Mouse (Mus musculus): ENCODE data around the gene Arid1b. TPM values are rescaled to one million over a fixed set of nuclear protein-coding genes. Genes with fewer than 3 reads are reported as not detected.

Gene Arid1b
- total RNA-seq, 1 experiment, result 9.2 TPM

- H3K9me3 ChIP-seq (ENCODE audit: control insufficient read depth, insufficient read depth, low read depth, low read length), result no peaks in the 10 kb centered on the region
- no peak overlapping the region for H3K4me3 ChIP-seq (ENCODE audit: insufficient read depth in 1 of 2, low read depth in 1 of 2, low read length in 2 of 2, poor library complexity in 1 of 2, severe bottlenecking in 1 of 2)
- no peaks in the 10 kb centered on the region for H3K4me1 ChIP-seq (ENCODE audit: control insufficient read depth in 2 of 2, insufficient read depth in 2 of 2, low read length in 2 of 2, poor library complexity in 1 of 2)
- in situ Hi-C loops (cut with MboI; ENCODE audit: low sequenced_read_pairs in 2 of 2, unreplicated experiment in 2 of 2), result no loop called here
- DNase-seq (ENCODE audit: low read depth, low spot score), result no peak
- H3K36me3 ChIP-seq (ENCODE audit: control insufficient read depth, insufficient read depth, low read length, poor library complexity, severe bottlenecking), result no peaks in the 10 kb centered on the region
- H3K9ac ChIP-seq (ENCODE audit: insufficient read depth, low read depth, low read length, poor library complexity, severe bottlenecking), result no peak overlapping the region
- TF ChIP-seq ZC3H11A (IDR thresholded peaks at IDR 0.05; ENCODE audit: borderline replicate concordance, low read depth, low read length) (no peak), HCFC1 (IDR thresholded peaks at IDR 0.05; ENCODE audit: borderline replicate concordance, insufficient read depth, low read length) (no peak), ZNF384 (IDR thresholded peaks at IDR 0.05; ENCODE audit: low read depth, low read length) (no peak), MAFK (IDR thresholded peaks at IDR 0.05; ENCODE audit: insufficient read depth, low read depth, low read length) (no peak), CHD2 (IDR thresholded peaks at IDR 0.05; ENCODE audit: low read depth, low read length) (no peak)
- no peak overlapping the region for H3K27ac ChIP-seq (ENCODE audit: insufficient read depth, low read depth, low read length, poor library complexity, severe bottlenecking)
Observed at GRCm38 (mm10) chr17:5116990-5117389, 122.9 kb downstream of the Arid1b start.

- in situ Hi-C loops (cut with MboI; ENCODE audit: low sequenced_read_pairs in 2 of 2, unreplicated experiment in 2 of 2), result no loop called here
- TF ChIP-seq MAFK (IDR thresholded peaks at IDR 0.05; ENCODE audit: insufficient read depth, low read depth, low read length) (no peak), HCFC1 (IDR thresholded peaks at IDR 0.05; ENCODE audit: borderline replicate concordance, insufficient read depth, low read length) (no peak)
- H3K4me1 ChIP-seq (ENCODE audit: control insufficient read depth in 2 of 2, insufficient read depth in 2 of 2, low read length in 2 of 2, poor library complexity in 1 of 2), result no peaks in the 10 kb centered on the region
- H3K36me3 ChIP-seq (ENCODE audit: control insufficient read depth, insufficient read depth, low read length, poor library complexity, severe bottlenecking), result no peaks in the 10 kb centered on the region
- no peak for DNase-seq (ENCODE audit: low read depth, low spot score)
- no peak overlapping the region for H3K27ac ChIP-seq (ENCODE audit: insufficient read depth, low read depth, low read length, poor library complexity, severe bottlenecking)
- H3K9ac ChIP-seq (ENCODE audit: insufficient read depth, low read depth, low read length, poor library complexity, severe bottlenecking), result no peak overlapping the region
- H3K9me3 ChIP-seq (ENCODE audit: control insufficient read depth, insufficient read depth, low read depth, low read length), result no peaks in the 10 kb centered on the region
- no peak overlapping the region for H3K4me3 ChIP-seq (ENCODE audit: insufficient read depth in 1 of 2, low read depth in 1 of 2, low read length in 2 of 2, poor library complexity in 1 of 2, severe bottlenecking in 1 of 2)
Observed at GRCm38 (mm10) chr17:5118171-5118570, 124.0 kb downstream of the Arid1b start.

GRCm38 (mm10) chr17:5124643-5125042, 130.5 kb downstream of the Arid1b start:
- in situ Hi-C loops (cut with MboI; ENCODE audit: low sequenced_read_pairs in 2 of 2, unreplicated experiment in 2 of 2), result no loop called here
- no peak for DNase-seq (ENCODE audit: low read depth, low spot score)
- H3K27ac ChIP-seq (ENCODE audit: insufficient read depth, low read depth, low read length, poor library complexity, severe bottlenecking), result no peak overlapping the region
- no peaks in the 10 kb centered on the region for H3K9me3 ChIP-seq (ENCODE audit: control insufficient read depth, insufficient read depth, low read depth, low read length)
- peaks cover 2 to 7% of the 10 kb centered on the region in 2 experiments; a peak in 1 of 4 replicates for H3K4me1 ChIP-seq (ENCODE audit: control insufficient read depth in 2 of 2, insufficient read depth in 2 of 2, low read length in 2 of 2, poor library complexity in 1 of 2)
- TF ChIP-seq HCFC1 (IDR thresholded peaks at IDR 0.05; ENCODE audit: borderline replicate concordance, insufficient read depth, low read length) (no peak), ZNF384 (IDR thresholded peaks at IDR 0.05; ENCODE audit: low read depth, low read length) (no peak), MAFK (IDR thresholded peaks at IDR 0.05; ENCODE audit: insufficient read depth, low read depth, low read length) (no peak), ZC3H11A (IDR thresholded peaks at IDR 0.05; ENCODE audit: borderline replicate concordance, low read depth, low read length) (no peak), CHD2 (IDR thresholded peaks at IDR 0.05; ENCODE audit: low read depth, low read length) (no peak)
- no peak overlapping the region for H3K9ac ChIP-seq (ENCODE audit: insufficient read depth, low read depth, low read length, poor library complexity, severe bottlenecking)
- no peak overlapping the region for H3K4me3 ChIP-seq (ENCODE audit: insufficient read depth in 1 of 2, low read depth in 1 of 2, low read length in 2 of 2, poor library complexity in 1 of 2, severe bottlenecking in 1 of 2)
- H3K36me3 ChIP-seq (ENCODE audit: control insufficient read depth, insufficient read depth, low read length, poor library complexity, severe bottlenecking), result no peaks in the 10 kb centered on the region

- Histone ChIP-seq H3K4me1 (ENCODE audit: control insufficient read depth in 2 of 2, insufficient read depth in 2 of 2, low read length in 2 of 2, poor library complexity in 1 of 2) (peaks cover 2 to 9% of the 10 kb centered on the region in 2 experiments; a peak in 1 of 4 replicates), H3K36me3 (ENCODE audit: control insufficient read depth, insufficient read depth, low read length, poor library complexity, severe bottlenecking) (no peaks in the 10 kb centered on the region), H3K27ac (ENCODE audit: insufficient read depth, low read depth, low read length, poor library complexity, severe bottlenecking) (no peak overlapping the region), H3K9ac (ENCODE audit: insufficient read depth, low read depth, low read length, poor library complexity, severe bottlenecking) (no peak overlapping the region), H3K4me3 (ENCODE audit: insufficient read depth in 1 of 2, low read depth in 1 of 2, low read length in 2 of 2, poor library complexity in 1 of 2, severe bottlenecking in 1 of 2) (no peak overlapping the region), H3K9me3 (ENCODE audit: control insufficient read depth, insufficient read depth, low read depth, low read length) (no peaks in the 10 kb centered on the region)
- in situ Hi-C loops (cut with MboI; ENCODE audit: low sequenced_read_pairs in 2 of 2, unreplicated experiment in 2 of 2), result no loop called here
- DNase-seq (ENCODE audit: low read depth, low spot score), result no peak
- TF ChIP-seq HCFC1 (IDR thresholded peaks at IDR 0.05; ENCODE audit: borderline replicate concordance, insufficient read depth, low read length) (no peak), ZC3H11A (IDR thresholded peaks at IDR 0.05; ENCODE audit: borderline replicate concordance, low read depth, low read length) (no peak), CHD2 (IDR thresholded peaks at IDR 0.05; ENCODE audit: low read depth, low read length) (no peak), MAFK (IDR thresholded peaks at IDR 0.05; ENCODE audit: insufficient read depth, low read depth, low read length) (no peak), ZNF384 (IDR thresholded peaks at IDR 0.05; ENCODE audit: low read depth, low read length) (no peak)
Observed at GRCm38 (mm10) chr17:5125084-5125855, 131.1 kb downstream of the Arid1b start.

All from ES-E14 (cell line).